Mouse (Mus musculus) left cerebral cortex, postnatal 25 days (tissue): ENCODE results near the gene Creb1. TPM values are rescaled to one million over a fixed set of nuclear protein-coding genes. Genes with fewer than 3 reads are reported as not detected.

ENCODE experiments used
- DNase-seq, 2 experiments: peaks; one replicate each; pipeline ENCODE4 v3.0.0; 2022; ENCODE audit warnings: low spot score in 2 of 2, mixed read lengths in 1 of 2
- intact Hi-C: fragments of 180-260 bp; cut with DNase I; formaldehyde crosslinking; loops from one replicate; pipeline ENCODE4 v1.15.1; 2025
- total RNA-seq, 2 experiments: library from RNA; stranded (reverse); gene quantifications; 2 replicates each; pipeline ENCODE4 v1.2.3; 2021

The Creb1 gene
- total RNA-seq, result 10 to 100 TPM; 54.4 to 58.0 TPM

- intact Hi-C loops, result loop anchor here (2.0 to 10.0 kb wide), 6 partner anchors 71 to 808 kb away; partner anchors contain the start of genes 4933402D24Rik, Ccnyl1, Klf7 and Mettl21a
- peak; percentile 99 for DNase-seq
Measured at GRCm38 (mm10) chr1:64532589-64533470, at the start of gene Creb1. Gene Creb1 (plus strand): TSS chr1:64532645.

- intact Hi-C loops, result no loop called here
- DNase-seq, result no peak
Measured at GRCm38 (mm10) chr1:64488521-64489029, 43.9 kb upstream of the Creb1 start.

GRCm38 (mm10) chr1:64496803-64497202, 35.6 kb upstream of the Creb1 start:
- intact Hi-C loops, result no loop called here
- no peak for DNase-seq

GRCm38 (mm10) chr1:64501382-64502140, 30.9 kb upstream of the Creb1 start:
- intact Hi-C loops, result no loop called here
- no peak for DNase-seq

GRCm38 (mm10) chr1:64508479-64509096, 23.9 kb upstream of the Creb1 start:
- intact Hi-C loops, result no loop called here
- no peak for DNase-seq

- DNase-seq, result peak; percentile 65 to 88
- intact Hi-C loops, result no loop called here
Measured at GRCm38 (mm10) chr1:64509678-64510077, 22.8 kb upstream of the Creb1 start.

GRCm38 (mm10) chr1:64514184-64514583, 18.3 kb upstream of the Creb1 start:
- peak; percentile 19 to 84 for DNase-seq
- intact Hi-C loops, result loop anchor here (2.0 kb wide), 1 partner anchor 49 kb away; no protein-coding TSS in a partner anchor

- intact Hi-C loops, result no loop called here
- DNase-seq, result no peak
Measured at GRCm38 (mm10) chr1:64516593-64516992, 15.9 kb upstream of the Creb1 start.

- DNase-seq, result no peak
- intact Hi-C loops, result no loop called here
Measured at GRCm38 (mm10) chr1:64518480-64518879, 14.0 kb upstream of the Creb1 start.

GRCm38 (mm10) chr1:64519345-64519744, 13.1 kb upstream of the Creb1 start:
- no peak for DNase-seq
- intact Hi-C loops, result no loop called here

GRCm38 (mm10) chr1:64519901-64520300, 12.5 kb upstream of the Creb1 start:
- DNase-seq, result no peak
- intact Hi-C loops, result no loop called here

- intact Hi-C loops, result no loop called here
- no peak for DNase-seq
Measured at GRCm38 (mm10) chr1:64521734-64522133, 10.7 kb upstream of the Creb1 start.

- no peak for DNase-seq
- intact Hi-C loops, result no loop called here
Measured at GRCm38 (mm10) chr1:64522637-64523036, 9.8 kb upstream of the Creb1 start.

GRCm38 (mm10) chr1:64523117-64523516, 9.3 kb upstream of the Creb1 start:
- intact Hi-C loops, result no loop called here
- peak in 1 of 2 experiments; percentile 69 for DNase-seq

GRCm38 (mm10) chr1:64524661-64525060, 7.8 kb upstream of the Creb1 start:
- intact Hi-C loops, result no loop called here
- no peak for DNase-seq

- intact Hi-C loops, result no loop called here
- no peak for DNase-seq
Measured at GRCm38 (mm10) chr1:64527626-64528025, 4.8 kb upstream of the Creb1 start.

- no peak for DNase-seq
- intact Hi-C loops, result loop anchor here (5.0 to 10.0 kb wide), 5 partner anchors 68 to 805 kb away; partner anchors contain the start of genes 4933402D24Rik, Klf7 and Mettl21a
Measured at GRCm38 (mm10) chr1:64529781-64530315, 2.6 kb upstream of the Creb1 start.

GRCm38 (mm10) chr1:64531548-64531947, 897 bp upstream of the Creb1 start:
- DNase-seq, result no peak
- intact Hi-C loops, result loop anchor here (5.0 to 10.0 kb wide), 5 partner anchors 69 to 807 kb away; partner anchors contain the start of genes 4933402D24Rik, Klf7 and Mettl21a

GRCm38 (mm10) chr1:64532067-64532523, 350 bp upstream of the Creb1 start:
- intact Hi-C loops, result loop anchor here (2.0 to 10.0 kb wide), 6 partner anchors 70 to 807 kb away; partner anchors contain the start of genes 4933402D24Rik, Ccnyl1, Klf7 and Mettl21a
- DNase-seq, result no peak
